Mouse (Mus musculus) limb, embryonic 10.5 days (tissue): ENCODE results near the gene Fam173b. TPM values are rescaled to one million over a fixed set of nuclear protein-coding genes. Genes with fewer than 3 reads are reported as not detected.

ENCODE experiments used
- DNase-seq: peaks from one replicate; pipeline ENCODE4 v3.0.0-alpha.2; 2017; ENCODE audit warnings: low spot score
- H3K27ac ChIP-seq: fragments of 300-500 bp; sonication (generic); 2 replicates; pipeline ENCODE4 v1.5.1; 2016; ENCODE audit warnings: mild to moderate bottlenecking
- H3K27me3 ChIP-seq: fragments of 300-500 bp; sonication (generic); 2 replicates; pipeline ENCODE4 v1.6.1; 2016; ENCODE audit warnings: low read depth, mild to moderate bottlenecking; ENCODE audit not compliant: poor library complexity, severe bottlenecking
- H3K36me3 ChIP-seq: fragments of 300-500 bp; sonication (generic); 2 replicates; pipeline ENCODE4 v1.6.1; 2016; ENCODE audit warnings: mild to moderate bottlenecking, moderate library complexity
- H3K4me1 ChIP-seq: fragments of 300-500 bp; sonication (generic); 2 replicates; pipeline ENCODE4 v1.6.1; 2016
- H3K4me3 ChIP-seq: fragments of 300-500 bp; sonication (generic); 2 replicates; pipeline ENCODE4 v1.5.1; 2016; ENCODE audit warnings: mild to moderate bottlenecking, moderate library complexity
- H3K9me3 ChIP-seq: fragments of 300-500 bp; sonication (generic); replicated peaks from 2 replicates; pipeline ENCODE4 v1.6.1; 2016; ENCODE audit warnings: mild to moderate bottlenecking
- WGBS: fragments of 180-500 bp; shearing (Covaris S2); methylation state at CpG from one replicate; pipeline ENCODE4 v1.1.7; 2016; 5-methylcytosine and 5-hydroxymethylcytosine counted together
- polyA plus RNA-seq: library from polyadenylated mRNA; unstranded; fragments of >200 nt; fragmentation: Nextera tagmentation; extraction: Ambion mirVana; gene quantifications from 2 replicates; pipeline ENCODE4 v1.2.1, GENCODE M21; 2016

The Fam173b gene
- polyA plus RNA-seq, 1 experiment from 2014 or later = 14.7 TPM

DNA sequence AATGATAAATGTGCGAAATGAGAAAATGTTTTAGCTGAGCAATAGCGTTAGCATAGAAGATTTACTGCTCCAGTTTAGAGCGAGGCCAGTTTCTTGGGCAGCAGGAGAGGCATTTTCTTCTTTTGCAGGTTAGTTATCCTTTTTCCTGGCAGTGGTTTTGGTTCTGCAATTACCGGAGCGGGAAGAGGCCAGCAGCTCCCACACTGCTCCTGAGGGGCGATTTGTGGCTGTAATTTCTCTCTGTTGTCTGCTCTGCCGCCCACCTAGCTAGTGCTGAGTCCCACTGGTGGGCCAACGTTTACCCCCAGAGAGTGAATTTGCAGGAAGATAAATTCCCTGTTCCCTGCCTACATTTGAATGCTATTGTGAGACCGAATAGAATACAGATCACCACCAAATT, 59.2 kb downstream of the Fam173b start:
- H3K27ac ChIP-seq = no peak overlapping the region
- no peaks in the 10 kb centered on the region for H3K9me3 ChIP-seq
- H3K4me1 ChIP-seq = peaks cover 3% of the 10 kb centered on the region; the same call in 1 of the 2 replicates
- H3K27me3 ChIP-seq = no peaks in the 10 kb centered on the region
- H3K36me3 ChIP-seq = no peaks in the 10 kb centered on the region
- H3K4me3 ChIP-seq = no peak overlapping the region
- 80% methylated on average over 9 of the region's 9 CpGs for WGBS
- DNase-seq = no peak

DNA sequence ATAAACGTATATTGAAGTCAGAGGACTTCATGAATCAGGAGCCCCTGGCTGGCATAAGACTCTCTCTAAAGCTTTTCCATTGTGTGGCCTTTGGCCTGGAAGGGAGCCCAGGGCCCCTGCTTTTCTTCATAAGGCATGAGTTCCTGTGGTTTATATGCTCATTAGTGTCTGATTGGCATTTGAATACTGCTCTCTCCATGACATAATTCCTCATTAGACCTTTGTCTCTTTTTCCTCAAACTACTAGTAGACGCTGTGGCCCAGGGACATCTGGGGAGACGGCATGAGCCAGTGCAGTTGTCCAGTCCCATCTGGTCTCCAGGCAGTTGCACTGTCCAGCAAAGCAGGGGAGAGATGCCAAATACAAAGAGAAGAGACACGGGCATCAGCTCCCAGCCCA, 60.1 kb downstream of the Fam173b start:
- Histone ChIP-seq H3K27ac (no peak overlapping the region), H3K36me3 (no peaks in the 10 kb centered on the region), H3K4me1 (peaks cover 3% of the 10 kb centered on the region; the same call in 1 of the 2 replicates), H3K4me3 (no peak overlapping the region), H3K9me3 (no peaks in the 10 kb centered on the region), H3K27me3 (no peaks in the 10 kb centered on the region)
- 78% methylated on average over 4 of the region's 4 CpGs for WGBS
- no peak for DNase-seq

DNA sequence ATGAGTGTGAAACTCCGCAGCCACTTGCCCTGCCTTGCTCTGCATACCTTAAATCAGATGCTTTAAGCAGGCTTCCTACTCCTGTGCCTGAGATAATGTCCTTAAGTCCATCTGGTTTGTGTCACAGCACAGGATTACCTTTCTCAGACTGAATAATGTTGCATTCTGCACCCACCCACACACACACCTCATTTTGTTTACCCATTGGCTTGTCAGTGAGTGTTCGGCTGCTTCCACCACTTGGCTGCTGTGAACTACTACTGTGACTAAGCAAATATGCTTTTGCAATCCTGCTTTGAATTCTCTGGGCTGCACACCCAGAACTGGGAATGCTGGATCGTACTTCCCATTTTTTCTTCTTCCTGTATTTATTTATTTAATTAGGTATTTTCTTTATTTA, 61.4 kb downstream of the Fam173b start:
- Histone ChIP-seq H3K9me3 (no peaks in the 10 kb centered on the region), H3K36me3 (no peaks in the 10 kb centered on the region), H3K27ac (no peak overlapping the region), H3K27me3 (no peaks in the 10 kb centered on the region), H3K4me1 (peaks cover 3% of the 10 kb centered on the region; the same call in 1 of the 2 replicates), H3K4me3 (no peak overlapping the region)
- WGBS = 88% methylated on average over 3 of the region's 3 CpGs
- no peak for DNase-seq

Other genes starting within 250 kb of the Fam173b start
- gene Ankrd33b, start 234.1 kb upstream of the Fam173b start, polyA plus RNA-seq = 0.25 and 0.39 TPM in 2 replicates
- 2.7 and 4.7 TPM in 2 replicates for gene Ropn1l, start 148.1 kb upstream of the Fam173b start, polyA plus RNA-seq
- 29.6 and 36.2 TPM in 2 replicates for gene March6, start 70.8 kb upstream of the Fam173b start, polyA plus RNA-seq
- 0.98 and 2.0 TPM in 2 replicates for gene Cmbl, start 36.5 kb upstream of the Fam173b start, polyA plus RNA-seq
- 754 and 870 TPM in 2 replicates for gene Cct5, start within 50 bp of the Fam173b start, polyA plus RNA-seq